Mouse (Mus musculus) stomach, postnatal 0 days (tissue): ENCODE measurements around the gene Rprd2.

ENCODE experiments used
- CTCF ChIP-seq: IDR thresholded peaks from 2 replicates; pipeline ENCODE4 v1.5.1; 2016; ENCODE audit warnings: antibody characterized with exemption, low read depth, mild to moderate bottlenecking, moderate library complexity
- EP300 ChIP-seq: optimal IDR thresholded peaks from 2 replicates; pipeline ENCODE3; 2016; ENCODE audit warnings: antibody characterized with exemption

- TF ChIP-seq CTCF (no peak), EP300 (no peak)
These were observed 48.7 kb upstream of the Rprd2 start for GRCm38 (mm10) chr3:95867408-95867807.
